Mouse (Mus musculus) retina, embryonic 14.5 days (tissue): ENCODE results near the gene Crybb2.

Experiments used
- DNase-seq: peaks from one replicate; pipeline ENCODE4 v3.0.0-alpha.2; 2015; ENCODE audit warnings: low spot score

The Crybb2 gene

GRCm38 (mm10) chr5:113031201-113031754 is 38.6 kb downstream of the Crybb2 start:
- peak; percentile 30 for DNase-seq

GRCm38 (mm10) chr5:113030082-113030481 is 39.8 kb downstream of the Crybb2 start:
- no peak for DNase-seq

GRCm38 (mm10) chr5:113026706-113027105 is 43.2 kb downstream of the Crybb2 start:
- DNase-seq = no peak

GRCm38 (mm10) chr5:113024154-113024764 is 45.7 kb downstream of the Crybb2 start:
- peak; percentile 21 for DNase-seq

GRCm38 (mm10) chr5:113018190-113018589 is 51.7 kb downstream of the Crybb2 start:
- DNase-seq = no peak

GRCm38 (mm10) chr5:113017004-113017403 is 52.9 kb downstream of the Crybb2 start:
- no peak for DNase-seq

- DNase-seq = peak; percentile 66
Measured at GRCm38 (mm10) chr5:113015236-113016061, 54.5 kb downstream of the Crybb2 start, which contains the start of gene Grk3. Gene Grk3, minus strand, starts transcription at chr5:113015791.

GRCm38 (mm10) chr5:113014808-113015235 is 55.1 kb downstream of the Crybb2 start:
- peak; percentile 34 for DNase-seq

- no peak for DNase-seq
Measured at GRCm38 (mm10) chr5:113014111-113014807, 55.7 kb downstream of the Crybb2 start.

- DNase-seq = no peak
Measured at GRCm38 (mm10) chr5:113011926-113012325, 58.0 kb downstream of the Crybb2 start.

GRCm38 (mm10) chr5:113009183-113009820 is 60.6 kb downstream of the Crybb2 start:
- no peak for DNase-seq

- no peak for DNase-seq
Measured at GRCm38 (mm10) chr5:113008496-113008895, 61.4 kb downstream of the Crybb2 start.
